Mouse (Mus musculus) regulatory T cell (primary cell): Measurements from ENCODE around the gene Tmem87a.

ENCODE experiments used
- in situ Hi-C: fragments of 300-600 bp; cut with MboI, MseI; formaldehyde crosslinking; loops from one replicate; pipeline ENCODE4 v1.15.1; 2025; ENCODE audit warnings: high pct_unique_total_duplicates

Tmem87a gene

GRCm38 (mm10) chr2:120367416-120368207 lies 36.3 kb downstream of the Tmem87a start:
- in situ Hi-C loops = no loop called here

- in situ Hi-C loops = no loop called here
Measured at GRCm38 (mm10) chr2:120366501-120366900, 37.4 kb downstream of the Tmem87a start.

GRCm38 (mm10) chr2:120360425-120360824 lies 43.5 kb downstream of the Tmem87a start:
- in situ Hi-C loops = no loop called here

GRCm38 (mm10) chr2:120352682-120353646 lies 50.9 kb downstream of the Tmem87a start, which contains the start of gene Vps39:
Gene Vps39, minus strand, starts transcription at chr2:120353137.
- in situ Hi-C loops = no loop called here

- in situ Hi-C loops = no loop called here
Measured at GRCm38 (mm10) chr2:120351321-120351720, 52.6 kb downstream of the Tmem87a start.

- in situ Hi-C loops = no loop called here
Measured at GRCm38 (mm10) chr2:120348120-120348519, 55.8 kb downstream of the Tmem87a start.

GRCm38 (mm10) chr2:120341741-120342140 lies 62.2 kb downstream of the Tmem87a start:
- in situ Hi-C loops = no loop called here

GRCm38 (mm10) chr2:120337886-120338285 lies 66.0 kb downstream of the Tmem87a start:
- in situ Hi-C loops = no loop called here

- in situ Hi-C loops = no loop called here
Measured at GRCm38 (mm10) chr2:120331575-120331974, 72.3 kb downstream of the Tmem87a start.

GRCm38 (mm10) chr2:120315077-120315476 lies 88.8 kb downstream of the Tmem87a start:
- in situ Hi-C loops = no loop called here

- in situ Hi-C loops = no loop called here
Measured at GRCm38 (mm10) chr2:120314487-120314886, 89.4 kb downstream of the Tmem87a start.

- in situ Hi-C loops = no loop called here
Measured at GRCm38 (mm10) chr2:120313976-120314375, 89.9 kb downstream of the Tmem87a start, which contains the start of gene Pla2g4f. Gene Pla2g4f, minus strand, starts transcription at chr2:120314165.

GRCm38 (mm10) chr2:120312276-120312825 lies 91.6 kb downstream of the Tmem87a start:
- in situ Hi-C loops = no loop called here
